Mouse (Mus musculus) adipocyte (in vitro differentiated cells): Measurements from ENCODE around the gene Ctnnbip1.

ENCODE experiments used
- DNase-seq: peaks from one replicate; pipeline ENCODE4 v3.0.0-alpha.2; 2016; ENCODE audit warnings: low spot score

Ctnnbip1 gene

DNA sequence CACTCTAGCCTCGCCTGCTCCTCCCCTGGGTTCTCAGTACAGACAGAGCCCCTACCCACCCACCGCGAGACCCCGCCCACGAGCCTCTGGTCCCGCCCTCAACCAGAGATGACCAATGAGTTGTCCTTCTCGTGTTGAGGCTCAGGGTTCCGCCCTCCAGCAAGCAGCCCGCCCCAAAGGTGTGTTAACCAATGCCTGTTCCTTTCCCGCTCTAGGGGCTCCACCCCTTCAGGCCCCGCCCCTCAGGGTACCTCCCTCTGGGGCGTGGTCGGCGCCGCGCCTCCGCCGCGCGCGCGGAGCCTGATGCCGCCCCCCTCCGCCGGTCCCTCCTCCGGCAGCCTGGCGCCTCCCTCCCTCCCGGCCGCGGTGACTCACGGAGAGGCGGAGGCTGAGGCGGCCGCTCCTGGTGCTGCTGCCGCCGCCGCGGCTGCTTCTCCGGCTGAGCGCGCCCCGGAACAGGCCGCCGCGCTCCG lies at the start of gene Ctnnbip1:
Gene Ctnnbip1, plus strand, starts transcription at position 369 of the 473 bp plus-strand sequence.
- DNase-seq = peak; percentile 96

- DNase-seq = no peak
Measured at GRCm38 (mm10) chr4:149469557-149469956, 48.5 kb upstream of the Ctnnbip1 start.

DNA sequence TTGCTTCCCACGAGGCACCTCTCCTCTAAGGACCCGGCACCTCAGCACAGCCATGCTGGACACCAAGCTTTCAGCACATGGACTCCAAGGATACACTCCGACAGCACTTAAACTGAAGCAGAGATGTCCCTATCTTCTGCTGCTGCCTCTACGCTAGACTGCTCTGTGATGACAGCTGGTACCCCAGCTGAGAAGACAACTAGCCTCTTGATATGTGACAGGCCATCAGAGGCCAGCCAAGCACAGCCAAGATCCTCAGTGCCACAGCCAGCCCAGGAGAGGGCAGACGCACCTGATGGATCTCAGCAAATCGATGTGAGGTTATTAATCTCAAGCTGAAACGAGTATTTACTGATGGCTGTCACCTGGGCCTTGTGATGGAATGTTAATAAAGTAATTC lies 42.9 kb upstream of the Ctnnbip1 start:
- DNase-seq = no peak

GRCm38 (mm10) chr4:149477078-149477477 lies 41.0 kb upstream of the Ctnnbip1 start, which contains the start of gene Tmem274:
Gene Tmem274, plus strand, starts transcription at chr4:149477378.
- no peak for DNase-seq

DNA sequence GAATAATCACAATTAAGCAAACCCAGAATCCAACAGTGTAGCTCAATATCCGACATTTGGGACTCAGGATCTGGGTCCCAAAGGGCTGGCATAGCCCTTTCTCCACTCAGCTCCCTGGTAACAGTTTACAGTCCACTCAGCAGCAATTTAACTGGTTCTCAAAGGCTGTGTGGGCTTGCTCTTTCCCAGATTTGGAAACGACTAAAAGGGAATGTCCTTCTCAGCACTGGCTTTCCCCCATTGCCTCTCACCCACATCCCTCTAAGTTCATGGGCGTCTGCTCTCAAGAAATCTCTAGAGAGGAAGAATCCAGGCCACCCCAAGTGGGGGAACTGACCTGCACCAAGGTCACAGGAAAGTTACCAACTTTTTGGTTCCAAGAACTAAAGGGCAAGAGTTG lies 33.5 kb upstream of the Ctnnbip1 start:
- DNase-seq = peak; percentile 89

DNA sequence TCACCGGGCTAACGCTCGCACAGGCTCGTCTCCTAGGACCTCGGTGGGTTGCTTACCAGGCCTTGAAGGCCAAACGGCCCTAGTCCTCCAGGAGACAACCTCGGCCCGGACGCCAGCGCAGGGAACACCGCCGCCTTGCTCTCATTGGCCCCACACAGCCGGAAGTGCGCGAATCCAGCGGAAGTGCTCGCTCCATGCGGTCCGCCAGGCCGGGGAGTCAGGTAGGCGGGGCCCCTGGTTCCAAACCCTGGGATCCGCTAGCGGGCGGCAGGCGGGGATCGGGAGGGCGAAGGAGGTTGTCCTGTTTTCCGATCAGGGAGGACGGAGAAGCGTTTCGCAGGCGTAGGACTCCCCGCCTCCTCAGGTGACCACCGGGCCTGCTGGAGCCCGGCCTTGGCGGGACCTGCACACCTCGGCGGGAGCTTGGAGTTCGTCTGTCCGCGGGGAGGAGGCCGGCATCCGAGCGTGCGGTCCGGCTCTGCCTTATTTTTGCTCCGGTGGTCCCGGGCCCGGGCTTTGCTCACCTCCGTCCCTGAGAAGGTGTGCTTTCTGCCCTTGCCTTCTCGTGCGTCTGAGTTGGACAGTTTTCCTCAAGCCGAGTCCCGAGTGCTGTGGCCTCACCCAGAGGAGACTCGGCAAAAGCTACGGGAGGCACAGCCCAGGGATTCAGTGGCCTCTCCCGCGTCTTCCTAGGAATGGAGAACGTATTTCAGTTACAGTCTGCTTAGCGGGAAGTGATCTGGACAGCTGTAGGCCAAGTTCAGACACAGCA lies 32.8 kb upstream of the Ctnnbip1 start, which contains the start of the genes Nmnat1 and Lzic:
Gene Nmnat1, minus strand, starts transcription at position 150 of the 772 bp plus-strand sequence.
Gene Lzic, plus strand, starts transcription at position 177 of the 772 bp plus-strand sequence.
- peak; percentile 94 for DNase-seq

DNA sequence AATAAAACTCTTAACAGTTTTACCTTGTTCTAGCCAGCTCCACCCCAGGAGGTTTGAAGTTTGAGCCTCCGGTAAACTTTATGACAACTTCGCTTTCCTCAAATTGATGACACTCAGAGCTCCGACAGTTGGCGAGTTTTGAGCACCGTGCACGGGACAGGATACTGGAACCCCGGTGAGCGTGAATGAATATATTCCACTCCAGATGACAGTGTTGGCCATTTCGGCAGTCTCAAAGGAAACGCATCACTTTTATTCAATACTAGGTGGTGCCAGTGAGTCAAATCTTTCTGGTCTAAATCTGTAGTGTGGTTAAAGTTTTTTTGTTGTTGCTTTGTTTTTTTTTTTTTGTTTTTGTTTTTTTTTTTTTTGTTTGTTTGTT lies 32.2 kb upstream of the Ctnnbip1 start:
- peak; percentile 67 for DNase-seq

DNA sequence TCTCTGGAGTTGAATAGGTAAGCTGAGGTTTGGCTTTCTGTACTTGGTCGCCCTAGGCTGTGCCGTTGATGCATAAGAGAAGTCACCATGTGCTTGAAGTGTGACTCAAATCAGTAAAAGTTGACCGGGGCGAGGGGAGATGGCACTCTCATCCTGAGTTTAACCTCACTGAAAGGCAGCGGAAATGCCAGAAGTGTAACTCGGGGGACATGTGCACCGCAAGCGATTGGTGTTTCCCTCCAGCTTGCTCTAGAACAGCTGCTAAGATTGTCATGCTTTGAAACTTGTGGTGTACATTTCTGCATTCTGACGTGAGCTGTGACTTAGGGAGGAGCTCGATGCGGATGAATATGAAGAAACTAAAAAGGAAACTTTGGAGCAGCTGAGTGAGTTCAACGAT lies 30.3 kb upstream of the Ctnnbip1 start:
- no peak for DNase-seq

GRCm38 (mm10) chr4:149489415-149490240 lies 28.4 kb upstream of the Ctnnbip1 start:
- DNase-seq = no peak

DNA sequence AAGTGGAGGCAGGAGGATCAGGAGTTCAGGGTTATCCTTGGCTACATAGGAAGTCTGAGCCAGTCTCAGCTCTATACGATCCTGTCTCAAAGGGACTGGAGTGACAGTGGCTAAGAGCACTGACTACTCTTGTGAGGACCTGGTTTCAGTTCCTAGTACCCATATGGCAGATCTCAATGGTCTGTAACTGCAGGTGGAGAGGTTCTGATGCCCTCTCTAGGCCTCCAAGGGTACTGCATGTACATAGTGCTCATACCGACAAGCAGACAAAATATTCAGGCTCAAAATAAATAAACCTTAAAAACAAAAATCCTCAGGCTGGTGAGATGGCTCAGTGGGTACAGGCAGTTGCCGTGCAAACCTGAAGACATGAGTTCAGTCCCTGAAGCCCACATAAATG lies 26.9 kb upstream of the Ctnnbip1 start:
- DNase-seq = no peak

DNA sequence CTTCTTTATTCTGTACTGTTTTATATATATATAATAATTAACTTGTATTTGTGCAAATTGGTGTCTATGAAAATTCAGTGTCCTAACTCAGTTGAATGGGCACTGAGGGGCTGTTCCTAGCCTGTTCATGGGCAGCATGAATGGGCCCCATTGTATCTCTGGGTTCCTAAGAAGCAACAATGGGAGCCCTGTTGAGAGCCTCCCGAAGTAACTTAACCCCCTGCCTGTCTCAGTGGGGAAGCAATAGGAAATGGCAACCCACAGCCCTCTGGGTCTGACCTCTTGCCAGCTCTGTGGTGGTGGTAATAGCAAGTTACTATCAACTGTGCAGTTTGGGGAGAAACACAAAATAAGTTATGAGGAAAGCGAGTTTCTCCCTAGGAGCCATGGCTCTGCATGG lies 21.4 kb upstream of the Ctnnbip1 start:
- DNase-seq = no peak

DNA sequence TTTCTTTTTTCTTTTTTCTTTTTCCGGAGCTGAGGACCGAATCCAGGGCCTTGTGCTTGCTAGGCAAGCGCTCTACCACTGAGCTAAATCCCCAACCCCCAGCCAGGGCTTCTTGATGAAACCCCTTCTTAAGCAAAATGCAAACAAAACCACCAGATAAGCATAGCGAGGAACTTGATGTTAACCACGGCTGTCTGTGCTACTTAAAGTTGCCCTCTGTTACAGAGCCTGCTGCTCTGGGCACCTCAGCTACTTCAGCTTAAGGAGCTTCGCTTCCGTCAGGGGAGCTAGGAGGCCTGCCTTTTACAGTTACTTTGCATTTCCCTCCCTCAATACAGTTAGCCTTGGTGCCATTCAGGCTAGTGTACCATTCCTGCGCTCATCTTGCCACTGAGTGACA lies 19.1 kb upstream of the Ctnnbip1 start:
- no peak for DNase-seq

DNA sequence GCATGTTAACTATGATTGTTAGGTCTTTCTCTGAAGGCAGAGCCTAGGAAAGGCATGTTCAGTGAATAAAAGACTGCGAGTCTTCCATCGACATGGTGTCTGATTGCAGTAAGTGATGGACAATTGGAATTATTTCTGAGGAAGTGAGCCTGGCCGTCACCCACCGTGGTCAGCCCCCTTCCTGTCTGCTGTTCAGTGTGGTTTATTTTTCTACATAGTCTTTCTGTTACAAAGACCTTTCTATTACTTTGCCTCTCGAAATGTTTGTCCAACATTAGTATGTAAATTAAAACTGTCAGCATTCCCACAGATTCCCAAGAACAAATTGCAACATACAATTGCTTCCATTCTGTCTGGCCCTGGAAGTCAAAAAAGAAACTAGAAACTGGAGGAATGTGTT lies 18.2 kb upstream of the Ctnnbip1 start:
- DNase-seq = peak; percentile 68

DNA sequence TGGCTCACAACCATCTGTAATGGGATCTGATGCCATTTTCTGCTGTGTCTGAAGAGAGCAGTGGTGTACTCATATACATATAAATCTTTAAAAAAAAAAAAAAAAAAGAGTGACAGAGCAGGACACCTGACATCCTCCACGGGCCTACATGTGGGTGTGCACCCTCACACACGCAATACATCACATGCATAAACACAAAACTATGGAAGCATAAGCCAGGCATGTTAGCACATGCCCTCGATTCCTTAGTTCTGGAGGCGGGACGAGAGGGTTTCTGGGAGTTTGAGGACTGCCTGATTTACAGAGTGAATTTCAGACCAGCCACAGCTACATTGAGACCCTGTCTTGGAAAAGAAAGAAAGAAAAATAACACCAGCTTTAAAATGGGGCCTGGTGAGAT lies 13.7 kb upstream of the Ctnnbip1 start:
- no peak for DNase-seq

DNA sequence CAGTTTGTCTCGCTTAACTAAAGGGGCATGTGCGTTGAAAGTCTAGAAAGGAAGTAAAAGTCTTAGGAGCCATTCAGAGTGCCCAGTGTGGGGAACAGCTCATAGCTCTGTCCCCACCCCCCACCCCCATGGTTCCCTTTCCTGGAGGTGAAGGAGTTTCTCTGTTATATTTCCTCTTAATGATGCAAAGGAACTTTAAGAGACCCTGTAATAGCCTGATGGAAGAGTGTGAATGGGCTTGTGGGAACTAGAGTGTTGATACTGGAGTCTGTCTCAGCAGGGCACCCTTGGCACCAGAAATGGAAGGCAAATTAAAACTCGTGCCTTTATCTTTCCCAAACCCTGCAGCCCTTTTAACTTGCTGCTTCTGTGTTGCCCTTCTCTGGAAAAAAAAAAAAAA lies 13.2 kb upstream of the Ctnnbip1 start:
- no peak for DNase-seq

- DNase-seq = no peak
Measured at GRCm38 (mm10) chr4:149505261-149505967, 12.6 kb upstream of the Ctnnbip1 start.

DNA sequence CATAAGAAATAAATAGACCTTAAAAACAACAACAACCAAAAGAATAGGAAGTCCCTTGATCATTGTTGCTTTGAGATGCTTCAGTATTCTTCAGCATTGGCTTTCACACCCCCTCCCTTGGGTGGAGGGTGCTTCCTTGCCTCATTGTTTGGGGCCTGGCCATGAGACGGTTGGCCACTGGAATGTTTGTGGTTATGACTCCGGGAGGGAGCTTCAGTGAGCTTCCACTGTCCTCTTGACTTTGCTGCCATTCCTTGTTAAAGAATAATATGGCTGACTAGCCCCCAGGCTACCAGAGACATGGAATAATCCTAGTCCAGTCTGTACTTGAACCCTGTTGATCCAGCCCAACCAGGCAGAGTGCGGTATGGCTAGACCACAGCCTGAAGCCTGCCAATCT lies 11.1 kb upstream of the Ctnnbip1 start:
- DNase-seq = no peak

- DNase-seq = peak; percentile 73
Measured at GRCm38 (mm10) chr4:149511221-149511646, 6.8 kb upstream of the Ctnnbip1 start.

DNA sequence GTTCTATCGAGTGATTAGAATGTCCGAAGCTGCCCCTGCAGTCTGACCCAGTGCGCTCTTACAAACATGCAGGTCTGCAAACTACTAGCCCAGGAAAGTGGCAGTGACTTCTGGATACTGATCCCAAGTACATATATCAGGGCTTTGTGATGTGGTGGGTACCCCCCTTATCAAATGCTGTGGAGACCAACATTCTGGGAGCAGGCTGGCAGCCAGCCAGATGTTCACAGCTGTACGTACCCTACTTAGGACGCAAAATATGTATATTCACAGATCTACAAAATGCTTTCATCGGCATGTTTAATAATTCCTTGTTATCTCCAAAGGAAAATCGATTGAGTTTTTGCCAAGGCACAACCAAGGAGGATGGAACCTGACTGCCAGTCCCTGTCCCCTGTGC lies 6.0 kb upstream of the Ctnnbip1 start:
- DNase-seq = no peak

- DNase-seq = no peak
Measured at GRCm38 (mm10) chr4:149515706-149516105, 2.3 kb upstream of the Ctnnbip1 start.

GRCm38 (mm10) chr4:149518351-149519220 lies 550 bp downstream of the Ctnnbip1 start:
- DNase-seq = no peak
